Mouse (Mus musculus): ENCODE measurements at regions not wholly inside any gene's neighbourhood (a gene's known extent, or its start where the extent isn't known, plus 50 kb on each side); places are given as distances from the start of the nearest gene placed in this dataset.

DNA sequence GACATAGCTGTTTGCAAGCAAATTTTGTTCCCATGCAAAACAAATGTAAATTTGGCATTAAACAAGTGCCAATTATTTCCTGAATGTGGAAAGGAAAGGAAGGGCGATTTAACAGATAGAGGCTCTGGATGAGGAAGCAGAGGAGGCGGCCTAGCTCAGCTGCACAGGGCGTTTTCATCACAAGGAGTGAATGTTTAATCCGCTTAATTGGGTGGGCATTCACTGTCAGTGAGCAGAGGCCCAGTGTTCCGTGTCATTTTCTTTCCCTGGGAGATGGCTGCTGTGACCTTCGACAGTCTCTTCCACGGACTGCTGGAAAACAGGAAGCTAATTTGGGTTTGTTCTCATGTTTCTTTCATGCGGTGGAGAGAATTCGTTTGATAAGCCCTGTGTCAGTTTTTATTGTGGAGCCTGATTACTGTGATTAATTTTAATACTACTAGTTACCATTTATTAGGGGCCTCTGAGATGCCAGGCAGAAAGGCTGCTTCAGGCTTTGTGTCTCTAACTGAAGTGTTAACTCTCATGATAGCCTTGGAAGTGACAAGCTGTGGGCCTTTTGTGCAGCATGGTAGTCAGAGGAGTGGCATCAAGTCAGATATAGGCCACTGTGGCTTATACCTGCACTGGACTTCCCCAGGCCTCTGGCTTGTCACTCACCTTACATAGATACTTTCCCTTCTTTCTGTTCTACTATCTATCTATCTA, 700.6 kb upstream of the Tmpo start:
- DNase-seq = no peak

DNA sequence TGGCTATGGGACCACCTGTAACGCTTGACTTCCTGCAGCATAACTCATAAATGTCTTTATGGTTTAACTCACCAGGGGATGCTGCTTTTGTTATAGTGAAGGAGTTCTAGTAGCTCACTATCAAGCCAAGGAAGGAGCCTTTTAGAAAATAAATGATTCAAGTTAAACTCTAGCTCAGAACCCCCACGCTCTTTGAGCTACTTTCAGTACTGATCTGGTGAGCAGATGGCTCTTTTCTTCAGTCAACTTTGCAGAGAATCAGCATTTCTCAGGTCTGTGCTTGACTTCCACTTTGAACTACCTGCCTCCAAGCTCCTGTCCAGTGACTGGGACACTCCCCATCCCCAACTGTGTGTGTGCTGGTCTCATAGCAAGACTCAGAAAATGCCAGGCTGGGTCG, 694.3 kb upstream of the Tmpo start:
- DNase-seq = no peak

DNA sequence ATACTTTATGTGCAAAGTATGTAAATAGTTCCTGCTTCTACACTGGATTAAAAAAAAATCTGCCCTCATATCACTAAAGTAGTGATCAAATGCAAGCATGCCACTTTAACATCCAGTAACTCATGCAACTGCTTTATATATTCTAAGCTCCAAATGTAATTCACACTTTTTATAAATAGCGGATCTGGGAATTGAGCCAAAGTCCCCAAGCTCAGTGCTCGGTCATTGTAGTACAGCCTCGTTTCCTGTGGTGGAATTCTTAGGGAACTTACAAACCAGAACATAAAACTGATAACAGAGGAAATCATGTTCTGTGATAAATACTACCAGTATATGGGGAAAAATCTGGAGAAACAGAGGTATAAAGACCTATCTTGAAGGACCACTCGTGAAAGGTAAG, 690.1 kb upstream of the Tmpo start:
- DNase-seq = no peak

GRCm38 (mm10) chr10:91858711-91859595, 677.8 kb upstream of the Tmpo start:
- no peak for DNase-seq

GRCm38 (mm10) chr10:91827074-91827473, 646.0 kb upstream of the Tmpo start:
- no peak for DNase-seq

- no peak for DNase-seq
Measured at GRCm38 (mm10) chr10:91823499-91823898, 642.4 kb upstream of the Tmpo start.

DNA sequence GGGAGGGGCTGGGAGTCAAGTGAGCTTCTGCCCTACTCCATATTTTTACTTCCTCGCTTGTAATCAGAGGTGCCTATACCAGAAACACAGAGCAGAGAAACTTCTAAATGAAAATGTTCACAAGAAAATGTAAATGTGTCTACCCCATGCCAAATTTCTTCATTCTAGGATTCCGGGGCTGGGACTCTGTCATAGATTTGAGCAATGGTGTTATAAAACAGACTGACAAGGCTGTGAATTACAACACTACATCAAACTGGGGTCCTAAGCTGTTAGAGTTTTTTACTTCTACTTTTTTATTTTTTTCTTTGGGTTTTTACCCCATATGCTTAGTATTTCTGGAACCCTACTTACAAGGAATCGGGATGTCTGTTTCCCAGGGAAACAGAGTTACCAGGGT, 623.8 kb upstream of the Tmpo start:
- DNase-seq = no peak
